Mouse (Mus musculus) cerebellum, adult 9-11 months (tissue): ENCODE results near the gene Gpn2.

Experiments used
- DNase-seq: peaks from one replicate; pipeline ENCODE4 v3.0.0; 2022

Gene Gpn2

GRCm38 (mm10) chr4:133584059-133584951 is at the start of gene Gpn2:
Gene Gpn2, plus strand, starts transcription at chr4:133584362.
- peak; percentile 76 for DNase-seq

- no peak for DNase-seq
Measured at GRCm38 (mm10) chr4:133536081-133536480, 48.1 kb upstream of the Gpn2 start.

- no peak for DNase-seq
Measured at GRCm38 (mm10) chr4:133536652-133537051, 47.5 kb upstream of the Gpn2 start.

GRCm38 (mm10) chr4:133545272-133546231 is 38.6 kb upstream of the Gpn2 start, which contains the start of gene Nudc:
Gene Nudc, minus strand, starts transcription at chr4:133545996.
- peak; percentile 97 for DNase-seq

- DNase-seq, result no peak
Measured at GRCm38 (mm10) chr4:133552029-133552428, 32.1 kb upstream of the Gpn2 start.

GRCm38 (mm10) chr4:133552768-133553447 is 31.3 kb upstream of the Gpn2 start, which contains the start of gene Nr0b2:
Gene Nr0b2, plus strand, starts transcription at chr4:133553376.
- no peak for DNase-seq

GRCm38 (mm10) chr4:133553448-133554330 is 30.5 kb upstream of the Gpn2 start:
- no peak for DNase-seq

GRCm38 (mm10) chr4:133557041-133557717 is 27.0 kb upstream of the Gpn2 start:
- DNase-seq, result no peak

GRCm38 (mm10) chr4:133559846-133560245 is 24.3 kb upstream of the Gpn2 start:
- DNase-seq, result no peak

- no peak for DNase-seq
Measured at GRCm38 (mm10) chr4:133561622-133562021, 22.5 kb upstream of the Gpn2 start.

GRCm38 (mm10) chr4:133563123-133563571 is 21.0 kb upstream of the Gpn2 start:
- peak; percentile 92 for DNase-seq

- no peak for DNase-seq
Measured at GRCm38 (mm10) chr4:133567251-133567650, 16.9 kb upstream of the Gpn2 start.

GRCm38 (mm10) chr4:133569291-133570065 is 14.7 kb upstream of the Gpn2 start:
- DNase-seq, result no peak

GRCm38 (mm10) chr4:133570066-133570466 is 14.1 kb upstream of the Gpn2 start:
- no peak for DNase-seq

- peak; percentile 91 for DNase-seq
Measured at GRCm38 (mm10) chr4:133574070-133574842, 9.9 kb upstream of the Gpn2 start, which contains the start of gene Gpatch3. Gene Gpatch3, plus strand, starts transcription at chr4:133574745.

GRCm38 (mm10) chr4:133574843-133575202 is 9.3 kb upstream of the Gpn2 start:
- no peak for DNase-seq

- DNase-seq, result no peak
Measured at GRCm38 (mm10) chr4:133577983-133578382, 6.2 kb upstream of the Gpn2 start.

GRCm38 (mm10) chr4:133583690-133584058 is 488 bp upstream of the Gpn2 start:
- no peak for DNase-seq

- no peak for DNase-seq
Measured at GRCm38 (mm10) chr4:133592570-133592969, 8.4 kb downstream of the Gpn2 start.
